Mouse (Mus musculus) myocyte (in vitro differentiated cells): ENCODE measurements around the gene Nbl1. TPM values are rescaled to one million over a fixed set of nuclear protein-coding genes. Genes with fewer than 3 reads are reported as not detected.

Experiments used
- H3K27me3 ChIP-seq: one replicate; pipeline ENCODE4 v1.6.1; 2011; ENCODE audit not compliant: control insufficient read depth, insufficient read depth, insufficient read length
- H3K36me3 ChIP-seq: one replicate; pipeline ENCODE4 v1.6.1; 2011; ENCODE audit not compliant: control insufficient read depth, insufficient read depth
- H3K4me2 ChIP-seq: one replicate; pipeline ENCODE4 v1.6.1; 2011; ENCODE audit warnings: low read depth, control low read depth
- H3K4me3 ChIP-seq: one replicate; pipeline ENCODE4 v1.5.1; 2011; ENCODE audit warnings: mild to moderate bottlenecking, control low read depth, moderate library complexity
- H3K79me2 ChIP-seq: one replicate; pipeline ENCODE4 v1.6.1; 2011; ENCODE audit not compliant: control insufficient read depth, insufficient read depth
- H3ac ChIP-seq: one replicate; pipeline ENCODE4 v1.6.1; 2011; ENCODE audit not compliant: control insufficient read depth, insufficient read length
- CEBPB ChIP-seq: IDR thresholded peaks from 2 replicates; pipeline ENCODE4 v1.6.1; 2011; ENCODE audit warnings: mild to moderate bottlenecking, moderate library complexity; ENCODE audit not compliant: poor library complexity, insufficient read depth, severe bottlenecking
- E2F4 ChIP-seq: IDR thresholded peaks from one replicate; pipeline ENCODE4 v1.6.1; 2011; ENCODE audit warnings: mild to moderate bottlenecking, control low read depth, moderate library complexity; ENCODE audit not compliant: insufficient read depth
- MAX ChIP-seq: IDR thresholded peaks from one replicate; pipeline ENCODE4 v1.6.1; 2011; ENCODE audit warnings: low read depth, mild to moderate bottlenecking, control low read depth
- MYOD1 ChIP-seq, 3 experiments: IDR thresholded peaks; one replicate each; pipeline ENCODE4 v1.6.1; 2011; ENCODE audit warnings: control low read depth in 2 of 3, low read depth in 2 of 3, mild to moderate bottlenecking in 2 of 3, moderate library complexity in 1 of 3; ENCODE audit not compliant: insufficient read length in 2 of 3, control insufficient read depth in 1 of 3
- MYOG ChIP-seq, 3 experiments: IDR thresholded peaks; one replicate each; pipeline ENCODE4 v1.6.1; 2011; ENCODE audit warnings: control low read depth in 2 of 3, low read depth in 2 of 3, mild to moderate bottlenecking in 2 of 3; ENCODE audit not compliant: insufficient read length in 2 of 3, control insufficient read depth in 1 of 3, insufficient read depth in 1 of 3
- POLR2A ChIP-seq: IDR thresholded peaks from one replicate; pipeline ENCODE4 v1.6.1; 2011; ENCODE audit warnings: low read depth, mild to moderate bottlenecking, control low read depth, moderate library complexity; ENCODE audit not compliant: insufficient read length
- POLR2AphosphoS2 ChIP-seq: IDR thresholded peaks from one replicate; pipeline ENCODE4 v1.6.1; 2011; ENCODE audit warnings: low read depth, control low read depth; ENCODE audit not compliant: insufficient read length
- REST ChIP-seq: IDR thresholded peaks from one replicate; pipeline ENCODE4 v1.6.1; 2011; ENCODE audit warnings: mild to moderate bottlenecking, control low read depth, moderate library complexity; ENCODE audit not compliant: insufficient read depth, insufficient read length
- SRF ChIP-seq: IDR thresholded peaks from one replicate; pipeline ENCODE4 v1.6.1; 2011; ENCODE audit warnings: low read depth; ENCODE audit not compliant: control insufficient read depth, insufficient read length
- TCF12 ChIP-seq: IDR thresholded peaks from one replicate; pipeline ENCODE4 v1.6.1; 2011; ENCODE audit warnings: mild to moderate bottlenecking, control low read depth; ENCODE audit not compliant: poor library complexity, insufficient read depth, severe bottlenecking
- TCF3 ChIP-seq: IDR thresholded peaks from one replicate; pipeline ENCODE4 v1.6.1; 2011; ENCODE audit warnings: low read depth, control low read depth; ENCODE audit not compliant: insufficient read length
- USF1 ChIP-seq: IDR thresholded peaks from one replicate; pipeline ENCODE4 v1.6.1; 2011; ENCODE audit warnings: low read depth, mild to moderate bottlenecking, control low read depth, moderate library complexity
- polyA plus RNA-seq: library from polyadenylated mRNA; unstranded; fragments of >200 nt; fragmentation: generic; extraction: Trizol; gene quantifications from one replicate; pipeline ENCODE4 v1.2.1, GENCODE M21; 2012; ENCODE audit warnings: missing spikeins

Gene Nbl1
- polyA plus RNA-seq, 1 experiment = 42.2 TPM

GRCm38 (mm10) chr4:139086984-139087383 is 5.8 kb downstream of the Nbl1 start:
- H3K36me3 ChIP-seq = no peaks in the 10 kb centered on the region
- H3ac ChIP-seq = no peak overlapping the region
- no peaks in the 10 kb centered on the region for H3K79me2 ChIP-seq
- no peak for TF ChIP-seq POLR2AphosphoS2
- no peak for TF ChIP-seq MYOG (IDR thresholded peaks at IDR 0.05; ENCODE audit: control insufficient read depth in 1 of 3, insufficient read depth in 1 of 3, insufficient read length in 2 of 3, low read depth in 2 of 3)
- no peak for TF ChIP-seq MAX
- TF ChIP-seq E2F4 = no peak
- no peak for TF ChIP-seq REST
- no peak for TF ChIP-seq TCF3
- no peak for TF ChIP-seq POLR2A
- no peak for TF ChIP-seq TCF12
- TF ChIP-seq SRF = no peak
- no peak for TF ChIP-seq CEBPB
- no peak for TF ChIP-seq MYOD1 (IDR thresholded peaks at IDR 0.05; ENCODE audit: control insufficient read depth in 1 of 3, insufficient read length in 2 of 3, low read depth in 2 of 3)
- TF ChIP-seq USF1 = no peak
- H3K27me3 ChIP-seq = no peaks in the 10 kb centered on the region
- H3K4me2 ChIP-seq = no peak overlapping the region
- no peak overlapping the region for H3K4me3 ChIP-seq

GRCm38 (mm10) chr4:139086037-139086436 is 6.8 kb downstream of the Nbl1 start:
- no peak overlapping the region for H3K4me2 ChIP-seq
- H3K27me3 ChIP-seq = no peaks in the 10 kb centered on the region
- H3K36me3 ChIP-seq = no peaks in the 10 kb centered on the region
- TF ChIP-seq POLR2A (no peak), CEBPB (no peak), USF1 (no peak), POLR2AphosphoS2 (no peak), MYOD1 (IDR thresholded peaks at IDR 0.05; ENCODE audit: control insufficient read depth in 1 of 3, insufficient read length in 2 of 3, low read depth in 2 of 3) (no peak), E2F4 (no peak), SRF (no peak), TCF3 (no peak), MYOG (IDR thresholded peaks at IDR 0.05; ENCODE audit: control insufficient read depth in 1 of 3, insufficient read depth in 1 of 3, insufficient read length in 2 of 3, low read depth in 2 of 3) (no peak), TCF12 (no peak), MAX (no peak), REST (no peak)
- H3ac ChIP-seq = no peak overlapping the region
- H3K79me2 ChIP-seq = no peaks in the 10 kb centered on the region
- no peak overlapping the region for H3K4me3 ChIP-seq

GRCm38 (mm10) chr4:139085337-139085736 is 7.5 kb downstream of the Nbl1 start:
- no peak overlapping the region for H3K4me3 ChIP-seq
- H3K4me2 ChIP-seq = no peak overlapping the region
- no peaks in the 10 kb centered on the region for H3K27me3 ChIP-seq
- no peak overlapping the region for H3ac ChIP-seq
- no peaks in the 10 kb centered on the region for H3K36me3 ChIP-seq
- TF ChIP-seq E2F4 = no peak
- no peak for TF ChIP-seq TCF12
- no peak for TF ChIP-seq MAX
- no peak for TF ChIP-seq REST
- TF ChIP-seq USF1 = no peak
- TF ChIP-seq MYOD1 (IDR thresholded peaks at IDR 0.05; ENCODE audit: control insufficient read depth in 1 of 3, insufficient read length in 2 of 3, low read depth in 2 of 3) = no peak
- no peak for TF ChIP-seq POLR2AphosphoS2
- TF ChIP-seq CEBPB = no peak
- no peak for TF ChIP-seq TCF3
- TF ChIP-seq POLR2A = no peak
- no peak for TF ChIP-seq SRF
- no peak for TF ChIP-seq MYOG (IDR thresholded peaks at IDR 0.05; ENCODE audit: control insufficient read depth in 1 of 3, insufficient read depth in 1 of 3, insufficient read length in 2 of 3, low read depth in 2 of 3)
- no peaks in the 10 kb centered on the region for H3K79me2 ChIP-seq

- no peak overlapping the region for H3ac ChIP-seq
- no peaks in the 10 kb centered on the region for H3K36me3 ChIP-seq
- H3K27me3 ChIP-seq = no peaks in the 10 kb centered on the region
- no peak overlapping the region for H3K4me2 ChIP-seq
- no peaks in the 10 kb centered on the region for H3K79me2 ChIP-seq
- H3K4me3 ChIP-seq = no peak overlapping the region
- TF ChIP-seq SRF (no peak), E2F4 (no peak), CEBPB (no peak), MYOD1 (IDR thresholded peaks at IDR 0.05; ENCODE audit: control insufficient read depth in 1 of 3, insufficient read length in 2 of 3, low read depth in 2 of 3) (no peak), TCF12 (no peak), REST (no peak), POLR2A (no peak), MYOG (IDR thresholded peaks at IDR 0.05; ENCODE audit: control insufficient read depth in 1 of 3, insufficient read depth in 1 of 3, insufficient read length in 2 of 3, low read depth in 2 of 3) (no peak), MAX (no peak), POLR2AphosphoS2 (no peak)
Observed at GRCm38 (mm10) chr4:139082790-139083564, 9.8 kb downstream of the Nbl1 start.
